Mouse (Mus musculus) limb, embryonic 12.5 days (tissue): ENCODE results near the gene Gm7879. TPM values are rescaled to one million over a fixed set of nuclear protein-coding genes. Genes with fewer than 3 reads are reported as not detected.
A peak's percentile ranks its signal among the peaks of the same experiment; 100 is the strongest.

Experiments
- ATAC-seq: fragments of 200-750 bp; cut with Nextera tagmentation; 2 replicates; pipeline ENCODE4 v1.8.0; 2017; ENCODE audit warnings: low read depth, moderate TSS enrichment; ENCODE audit not compliant: insufficient number of reproducible peaks, insufficient read depth, low FRiP score, low TSS enrichment
- H3K27ac ChIP-seq: fragments of 300-500 bp; sonication (generic); 2 replicates; pipeline ENCODE4 v1.5.1; 2016; ENCODE audit warnings: mild to moderate bottlenecking, moderate library complexity
- H3K27me3 ChIP-seq: fragments of 300-500 bp; sonication (generic); 2 replicates; pipeline ENCODE4 v1.6.1; 2016; ENCODE audit warnings: mild to moderate bottlenecking, moderate library complexity
- H3K36me3 ChIP-seq: fragments of 300-500 bp; sonication (generic); 2 replicates; pipeline ENCODE4 v1.6.1; 2016; ENCODE audit warnings: mild to moderate bottlenecking, moderate library complexity
- H3K4me1 ChIP-seq: fragments of 300-500 bp; sonication (generic); replicated peaks from 2 replicates; pipeline ENCODE4 v1.6.1; 2016
- H3K4me2 ChIP-seq: fragments of 300-500 bp; sonication (generic); 2 replicates; pipeline ENCODE4 v1.6.1; 2016; ENCODE audit warnings: mild to moderate bottlenecking, moderate library complexity
- H3K4me3 ChIP-seq: fragments of 300-500 bp; sonication (generic); replicated peaks from 2 replicates; pipeline ENCODE4 v1.5.1; 2016; ENCODE audit warnings: mild to moderate bottlenecking
- H3K9ac ChIP-seq: fragments of 300-500 bp; sonication (generic); replicated peaks from 2 replicates; pipeline ENCODE4 v1.6.1; 2016; ENCODE audit warnings: mild to moderate bottlenecking, moderate library complexity
- H3K9me3 ChIP-seq: fragments of 300-500 bp; sonication (generic); 2 replicates; pipeline ENCODE4 v1.6.1; 2016; ENCODE audit warnings: mild to moderate bottlenecking, moderate library complexity
- WGBS: fragments of 180-500 bp; shearing (Covaris S2); methylation state at CpG from one replicate; pipeline ENCODE4 v1.1.7; 2016; 5-methylcytosine and 5-hydroxymethylcytosine counted together
- polyA plus RNA-seq: library from polyadenylated mRNA; unstranded; fragments of >200 nt; fragmentation: Nextera tagmentation; extraction: Ambion mirVana; gene quantifications from 2 replicates; pipeline ENCODE4 v1.2.1, GENCODE M21; 2016

Gm7879 gene
- polyA plus RNA-seq, 1 experiment from 2014 or later = 0.87 TPM

DNA sequence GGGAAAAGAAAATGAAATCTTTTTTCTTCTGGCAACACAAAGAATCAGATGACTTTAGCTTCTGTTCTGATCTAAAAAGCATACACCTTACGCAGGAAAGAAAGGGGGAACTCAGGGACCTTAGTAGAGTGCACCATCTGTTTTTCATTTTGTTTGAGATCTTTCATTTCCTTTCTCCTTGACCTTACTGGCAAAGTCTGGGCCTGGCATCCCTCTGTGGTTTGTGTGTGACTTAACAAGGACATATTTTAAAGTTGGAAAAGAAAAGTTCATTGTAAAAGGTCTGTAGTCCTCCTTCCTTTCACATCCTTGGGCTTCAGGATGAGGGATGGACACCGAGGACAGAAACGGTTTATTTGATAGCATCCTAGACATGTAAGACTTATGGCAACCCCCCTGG lies 17.0 kb upstream of the Gm7879 start:
- Histone ChIP-seq H3K4me1 (peaks cover 8% of the 10 kb centered on the region), H3K4me2 (no peak overlapping the region; the same call in 1 of the 2 replicates), H3K27ac (peak overlapping the region; percentile 82), H3K27me3 (no peaks in the 10 kb centered on the region), H3K4me3 (no peak overlapping the region), H3K9ac (no peak overlapping the region), H3K9me3 (no peaks in the 10 kb centered on the region), H3K36me3 (no peaks in the 10 kb centered on the region)
- peak; percentile 82 for ATAC-seq
- 22% methylated on average over 3 of the region's 3 CpGs for WGBS

GRCm38 (mm10) chr5:43904685-43905084 lies 8.3 kb upstream of the Gm7879 start:
- H3K36me3 ChIP-seq = no peaks in the 10 kb centered on the region
- 93% methylated on average over 3 of the region's 3 CpGs for WGBS
- no peak overlapping the region for H3K4me3 ChIP-seq
- H3K27me3 ChIP-seq = no peaks in the 10 kb centered on the region
- no peaks in the 10 kb centered on the region for H3K9me3 ChIP-seq
- no peak overlapping the region for H3K9ac ChIP-seq
- no peak for ATAC-seq
- H3K4me1 ChIP-seq = no peaks in the 10 kb centered on the region
- no peak overlapping the region for H3K27ac ChIP-seq
- H3K4me2 ChIP-seq = no peak overlapping the region

- no peak for ATAC-seq
- H3K4me1 ChIP-seq = no peaks in the 10 kb centered on the region
These were observed 3.7 kb upstream of the Gm7879 start for GRCm38 (mm10) chr5:43909213-43909612.

GRCm38 (mm10) chr5:43910006-43910405 lies 2.9 kb upstream of the Gm7879 start:
- H3K4me2 ChIP-seq = no peak overlapping the region
- ATAC-seq = no peak
- no peaks in the 10 kb centered on the region for H3K4me1 ChIP-seq
- H3K27me3 ChIP-seq = no peaks in the 10 kb centered on the region
- no peaks in the 10 kb centered on the region for H3K36me3 ChIP-seq
- H3K4me3 ChIP-seq = no peak overlapping the region
- H3K9me3 ChIP-seq = no peaks in the 10 kb centered on the region
- H3K9ac ChIP-seq = no peak overlapping the region
- H3K27ac ChIP-seq = no peak overlapping the region
- 89% methylated on average over 6 of the region's 6 CpGs for WGBS

More at GRCm38 (mm10) chr5:43909213-43909612, 3.7 kb upstream of the Gm7879 start:
- H3K36me3 ChIP-seq = no peaks in the 10 kb centered on the region
- no peak overlapping the region for H3K9ac ChIP-seq
- H3K4me3 ChIP-seq = no peak overlapping the region
- 56% methylated on average over 9 of the region's 9 CpGs for WGBS
- no peaks in the 10 kb centered on the region for H3K27me3 ChIP-seq
- no peak overlapping the region for H3K27ac ChIP-seq
- no peaks in the 10 kb centered on the region for H3K9me3 ChIP-seq
- H3K4me2 ChIP-seq = no peak overlapping the region

- WGBS = 89% methylated on average over 4 of the region's 4 CpGs
- H3K9me3 ChIP-seq = no peaks in the 10 kb centered on the region
- no peaks in the 10 kb centered on the region for H3K27me3 ChIP-seq
- no peak overlapping the region for H3K9ac ChIP-seq
- no peak overlapping the region for H3K4me3 ChIP-seq
- no peaks in the 10 kb centered on the region for H3K36me3 ChIP-seq
- no peak for ATAC-seq
- no peaks in the 10 kb centered on the region for H3K4me1 ChIP-seq
- H3K4me2 ChIP-seq = no peak overlapping the region
- H3K27ac ChIP-seq = no peak overlapping the region
These were observed 2.4 kb downstream of the Gm7879 start for GRCm38 (mm10) chr5:43915261-43915886.

DNA sequence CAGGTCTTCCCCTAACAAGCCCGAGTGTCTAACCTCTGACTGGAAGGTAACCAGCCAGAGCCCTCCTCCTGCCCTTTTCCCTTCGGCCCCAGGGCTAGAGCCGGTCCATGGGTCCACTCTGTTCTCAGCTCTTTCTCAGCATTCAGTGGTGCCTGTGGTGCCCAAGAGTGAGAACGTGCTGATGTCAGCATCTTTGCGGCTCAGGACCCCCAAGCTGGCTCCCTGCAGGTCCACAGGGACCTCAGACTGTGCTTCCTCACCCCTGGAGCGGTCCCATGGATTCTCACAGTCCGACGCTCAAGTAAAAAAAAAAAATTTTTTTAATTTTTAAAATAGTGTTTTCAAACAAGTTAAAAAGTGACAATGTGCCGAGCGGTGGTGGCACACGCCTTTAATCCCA lies 8.9 kb downstream of the Gm7879 start:
- WGBS = 90% methylated on average over 11 of the region's 11 CpGs
- Histone ChIP-seq H3K4me3 (no peak overlapping the region), H3K9me3 (no peaks in the 10 kb centered on the region), H3K9ac (no peak overlapping the region), H3K27me3 (no peaks in the 10 kb centered on the region), H3K36me3 (no peaks in the 10 kb centered on the region), H3K4me1 (no peaks in the 10 kb centered on the region), H3K27ac (no peak overlapping the region), H3K4me2 (no peak overlapping the region)
- no peak for ATAC-seq

DNA sequence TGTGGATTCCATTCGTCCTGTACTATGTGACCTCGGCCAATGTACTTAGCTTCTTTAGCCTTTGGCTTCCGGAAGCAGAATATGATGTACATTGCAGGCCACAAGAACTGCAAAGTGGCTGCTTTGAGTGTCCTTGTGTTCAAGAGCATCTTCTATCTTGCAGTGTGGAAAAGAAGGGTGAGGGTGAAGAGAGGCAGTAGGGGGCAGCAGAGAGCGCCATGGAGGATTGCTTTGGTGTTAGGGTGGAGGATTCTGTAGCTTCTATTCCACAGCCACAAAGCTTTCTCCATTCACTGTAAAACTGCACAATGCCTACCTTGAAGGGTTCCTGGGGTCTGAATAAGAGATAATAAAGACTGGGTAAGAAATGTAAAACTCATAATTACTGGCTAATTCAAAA lies 11.0 kb downstream of the Gm7879 start:
- no peak overlapping the region for H3K9ac ChIP-seq
- H3K27me3 ChIP-seq = no peaks in the 10 kb centered on the region
- H3K4me3 ChIP-seq = no peak overlapping the region
- no peaks in the 10 kb centered on the region for H3K4me1 ChIP-seq
- no peak for ATAC-seq
- H3K9me3 ChIP-seq = no peaks in the 10 kb centered on the region
- no peak overlapping the region for H3K27ac ChIP-seq
- no peak overlapping the region for H3K4me2 ChIP-seq
- H3K36me3 ChIP-seq = no peaks in the 10 kb centered on the region
- WGBS = 34% methylated on average over 4 of the region's 4 CpGs

- Histone ChIP-seq H3K4me1 (no peaks in the 10 kb centered on the region), H3K9me3 (no peaks in the 10 kb centered on the region), H3K9ac (no peak overlapping the region)
These were observed 14.8 kb downstream of the Gm7879 start for GRCm38 (mm10) chr5:43927729-43928128.

DNA sequence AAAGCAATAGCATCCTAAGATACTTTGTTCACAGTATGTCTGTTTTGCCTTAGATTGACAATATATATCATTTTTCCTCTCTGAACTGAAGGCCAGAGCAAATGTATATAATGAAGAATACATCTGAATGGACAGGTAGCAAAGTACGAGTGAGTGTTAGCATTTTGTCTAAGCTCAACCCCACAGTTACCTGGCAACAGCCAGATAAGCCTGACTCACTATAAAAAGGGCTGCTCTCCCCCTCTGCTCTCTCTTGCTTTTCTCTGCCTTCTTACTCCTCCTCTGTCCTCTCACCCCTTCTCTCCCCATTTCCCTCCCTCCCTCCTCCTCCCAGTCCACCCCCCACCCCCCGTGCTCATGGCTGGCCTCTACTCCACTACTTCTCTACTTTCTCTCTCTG lies 20.3 kb downstream of the Gm7879 start:
- WGBS = 52% methylated on average over 2 of the region's 2 CpGs

More at GRCm38 (mm10) chr5:43927729-43928128, 14.8 kb downstream of the Gm7879 start:
- no peak overlapping the region for H3K4me2 ChIP-seq
- no peak overlapping the region for H3K27ac ChIP-seq
- H3K27me3 ChIP-seq = no peaks in the 10 kb centered on the region
- H3K4me3 ChIP-seq = no peak overlapping the region
- ATAC-seq = no peak
- H3K36me3 ChIP-seq = no peaks in the 10 kb centered on the region

DNA sequence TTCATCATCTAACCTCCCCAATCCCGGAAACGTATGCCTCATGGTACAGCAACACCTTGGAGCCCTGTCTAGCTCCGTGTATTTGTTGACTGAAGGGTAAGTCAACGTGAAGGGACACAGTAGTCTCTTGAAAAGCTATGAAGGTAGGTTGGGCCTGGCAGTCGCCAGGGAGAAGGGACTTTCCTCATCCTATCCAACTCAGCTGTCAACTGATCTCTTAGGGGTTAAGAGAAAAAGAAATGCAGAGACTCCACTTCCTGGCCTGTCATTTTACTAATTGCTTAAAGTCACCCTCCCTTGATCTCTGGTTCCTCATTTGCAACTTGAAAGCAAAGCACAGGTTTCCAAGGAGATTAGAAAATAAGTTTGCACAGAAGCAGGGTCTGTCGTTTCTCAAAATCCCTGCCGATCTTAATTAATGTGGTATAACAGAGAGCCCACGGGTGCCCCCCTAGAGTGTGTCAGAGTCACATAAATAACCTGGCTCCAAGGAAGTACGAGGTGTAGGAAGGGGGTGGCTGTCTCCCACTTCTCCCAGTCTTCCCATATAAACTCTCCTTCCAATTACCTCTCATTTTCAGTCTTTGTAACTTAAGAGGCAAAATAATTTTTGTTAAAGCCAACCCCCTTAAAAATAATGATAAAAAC lies 34.5 kb downstream of the Gm7879 start:
- peak overlapping the region; percentile 20; the same call in 1 of the 2 replicates for H3K27ac ChIP-seq
- H3K9ac ChIP-seq = no peak overlapping the region
- peak overlapping the region; percentile 68 for H3K4me2 ChIP-seq
- H3K9me3 ChIP-seq = no peaks in the 10 kb centered on the region
- H3K4me3 ChIP-seq = peak overlapping the region; percentile 31; the same call in 1 of the 2 replicates
- 17% methylated on average over 9 of the region's 9 CpGs for WGBS
- no peaks in the 10 kb centered on the region for H3K27me3 ChIP-seq
- no peaks in the 10 kb centered on the region for H3K36me3 ChIP-seq
- peaks cover 22% of the 10 kb centered on the region for H3K4me1 ChIP-seq
- peak; percentile 68; the same call in 1 of the 2 replicates for ATAC-seq

More for the DNA sequence above, 20.3 kb downstream of the Gm7879 start:
- no peak overlapping the region for H3K9ac ChIP-seq
- no peak overlapping the region for H3K4me2 ChIP-seq
- no peaks in the 10 kb centered on the region for H3K27me3 ChIP-seq
- no peak overlapping the region for H3K27ac ChIP-seq
- no peaks in the 10 kb centered on the region for H3K4me1 ChIP-seq
- H3K36me3 ChIP-seq = no peaks in the 10 kb centered on the region
- H3K9me3 ChIP-seq = no peaks in the 10 kb centered on the region
- ATAC-seq = no peak
- no peak overlapping the region for H3K4me3 ChIP-seq

DNA sequence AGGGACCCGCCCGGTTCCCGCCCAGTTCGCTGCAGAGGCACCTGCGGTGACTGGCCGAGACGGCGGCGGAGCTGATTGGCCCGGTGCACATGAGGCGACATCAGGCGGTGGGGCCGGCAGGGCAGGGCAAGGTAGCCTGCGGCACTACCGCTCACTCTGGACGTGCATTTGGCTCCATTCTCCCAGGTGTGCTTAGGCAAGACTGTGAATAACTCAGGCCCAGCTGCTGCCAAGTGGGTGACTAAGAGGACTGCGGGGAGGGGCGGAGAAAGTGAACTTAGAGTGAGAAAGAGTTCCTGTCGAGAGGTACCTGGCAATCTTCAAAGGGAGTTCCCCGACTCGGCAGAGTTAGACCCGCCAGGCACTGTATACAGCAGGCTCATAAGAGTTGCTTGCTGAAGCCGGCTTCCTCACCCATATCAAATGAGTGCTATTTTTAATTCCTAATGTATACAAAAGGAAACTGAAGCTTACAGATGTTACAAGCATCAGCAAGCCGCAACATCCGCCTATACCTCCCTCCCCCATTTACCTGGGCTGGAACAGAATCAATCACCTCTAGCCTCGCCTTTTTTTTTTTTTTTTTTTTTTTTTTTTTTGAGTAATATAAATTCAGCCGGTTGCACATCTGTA lies 35.3 kb downstream of the Gm7879 start:
- peak overlapping the region; percentile 31 for H3K4me3 ChIP-seq
- H3K4me1 ChIP-seq = peaks cover 23% of the 10 kb centered on the region
- no peaks in the 10 kb centered on the region for H3K9me3 ChIP-seq
- no peak overlapping the region for H3K9ac ChIP-seq
- peak; percentile 92 for ATAC-seq
- WGBS = 1% methylated on average over 27 of the region's 27 CpGs
- H3K27me3 ChIP-seq = no peaks in the 10 kb centered on the region
- peak overlapping the region; percentile 68 for H3K4me2 ChIP-seq
- no peaks in the 10 kb centered on the region for H3K36me3 ChIP-seq
- H3K27ac ChIP-seq = peak overlapping the region; percentile 20
